Mouse (Mus musculus) right cerebral cortex, postnatal 4 days (tissue): ENCODE measurements around the gene Lim2.
"Not testable (repeated sequence)": the region's sequence is repeated elsewhere in the genome, so short reads cannot be mapped to it uniquely, and the experiment has no call there.

ENCODE experiments used
- DNase-seq: peaks from one replicate; pipeline ENCODE4 v3.0.0-alpha.2; 2022

The Lim2 gene

GRCm38 (mm10) chr7:43427406-43427805, at the start of gene Lim2:
Gene Lim2 (plus strand): TSS chr7:43427670.
- no peak for DNase-seq

GRCm38 (mm10) chr7:43378226-43378625, 49.2 kb upstream of the Lim2 start:
- peak; percentile 30 for DNase-seq

- no peak for DNase-seq
These were observed 34.9 kb upstream of the Lim2 start for GRCm38 (mm10) chr7:43392349-43393121.

GRCm38 (mm10) chr7:43399501-43399900, 28.0 kb upstream of the Lim2 start:
- no peak for DNase-seq

GRCm38 (mm10) chr7:43402718-43403117, 24.8 kb upstream of the Lim2 start:
- no peak for DNase-seq

GRCm38 (mm10) chr7:43407573-43407972, 19.9 kb upstream of the Lim2 start:
- DNase-seq: no peak

- no peak for DNase-seq
These were observed 19.3 kb upstream of the Lim2 start, which contains the start of gene Siglecg for GRCm38 (mm10) chr7:43408131-43408553. Gene Siglecg (plus strand): TSS chr7:43408204.

GRCm38 (mm10) chr7:43409084-43409483, 18.4 kb upstream of the Lim2 start:
- DNase-seq: no peak

- not testable (repeated sequence) for DNase-seq
These were observed 15.7 kb upstream of the Lim2 start for GRCm38 (mm10) chr7:43411724-43412123.

- no peak for DNase-seq
These were observed 10.2 kb upstream of the Lim2 start for GRCm38 (mm10) chr7:43417298-43417697.

- peak; percentile 85 for DNase-seq
These were observed 4.4 kb upstream of the Lim2 start for GRCm38 (mm10) chr7:43422995-43423617.

- DNase-seq: no peak
These were observed 3.4 kb upstream of the Lim2 start for GRCm38 (mm10) chr7:43423991-43424625.

GRCm38 (mm10) chr7:43429500-43429899, 2.0 kb downstream of the Lim2 start:
- no peak for DNase-seq

- DNase-seq: no peak
These were observed 5.4 kb downstream of the Lim2 start for GRCm38 (mm10) chr7:43432891-43433290.

- DNase-seq: no peak
These were observed 7.2 kb downstream of the Lim2 start for GRCm38 (mm10) chr7:43434676-43435075.

- DNase-seq: no peak
These were observed 9.1 kb downstream of the Lim2 start, which contains the start of gene Nkg7 for GRCm38 (mm10) chr7:43436341-43437255. Gene Nkg7 (plus strand): TSS chr7:43437073.

- no peak for DNase-seq
These were observed 11.1 kb downstream of the Lim2 start for GRCm38 (mm10) chr7:43438611-43439010.

GRCm38 (mm10) chr7:43440482-43440881, 13.0 kb downstream of the Lim2 start, which contains the start of gene Cldnd2:
Gene Cldnd2 (plus strand): TSS chr7:43440782.
- DNase-seq: no peak

GRCm38 (mm10) chr7:43441071-43441470, 13.6 kb downstream of the Lim2 start:
- DNase-seq: no peak

- no peak for DNase-seq
These were observed 15.2 kb downstream of the Lim2 start for GRCm38 (mm10) chr7:43442684-43443083.

GRCm38 (mm10) chr7:43443126-43443916, 15.9 kb downstream of the Lim2 start:
- peak; percentile 66 for DNase-seq

- DNase-seq: peak; percentile 87
These were observed 16.4 kb downstream of the Lim2 start, which contains the start of the genes Etfb and Gm45233 for GRCm38 (mm10) chr7:43443917-43444293. Gene Etfb (plus strand): TSS chr7:43444083. Gene Gm45233 (plus strand): TSS chr7:43444128.
